Mouse (Mus musculus) embryonic fibroblast, embryonic 13.5 days (primary cell): ENCODE data around the gene Flot1.

Experiments used
- CTCF ChIP-seq: IDR thresholded peaks from 2 replicates; pipeline ENCODE4 v1.5.1; 2011; ENCODE audit warnings: mild to moderate bottlenecking, control low read depth, low read length, moderate library complexity, borderline replicate concordance; ENCODE audit not compliant: insufficient read depth
- POLR2A ChIP-seq: IDR thresholded peaks from 2 replicates; pipeline ENCODE4 v1.6.1; 2011; ENCODE audit warnings: low read depth, mild to moderate bottlenecking, control low read depth, low read length, moderate library complexity

DNA sequence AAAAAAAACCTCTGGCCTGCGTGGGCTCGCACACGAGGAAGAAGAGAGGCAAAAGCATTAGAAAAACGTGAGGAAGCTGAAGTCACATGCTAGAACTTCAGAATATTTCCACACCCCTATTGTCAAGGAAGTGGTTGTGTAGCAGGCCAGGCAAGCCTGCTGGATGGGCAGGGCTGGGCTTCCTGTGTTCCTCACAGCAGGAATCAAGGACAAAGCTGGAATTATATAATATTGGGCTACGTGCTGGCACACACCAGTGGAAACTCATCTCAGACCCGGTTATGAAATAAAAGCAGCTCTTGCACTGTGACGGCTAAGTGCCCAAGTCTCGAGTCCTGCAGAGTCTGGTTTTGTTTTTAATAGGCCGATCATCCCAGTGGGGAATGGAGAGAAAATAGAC, 15.0 kb upstream of the Flot1 start:
- TF ChIP-seq CTCF (no peak), POLR2A (no peak)
